Mouse (Mus musculus) cortical plate, adult 2 months (tissue): ENCODE measurements around the gene Chid1. TPM values are rescaled to one million over a fixed set of nuclear protein-coding genes. Genes with fewer than 3 reads are reported as not detected.
"Not testable (repeated sequence)": the region's sequence is repeated elsewhere in the genome, so short reads cannot be mapped to it uniquely, and the experiment has no call there.

Source experiments
- H3K27ac ChIP-seq: fragments of 200-500 bp; 2 replicates; pipeline ENCODE4 v1.5.1; 2012; ENCODE audit warnings: low read length, control low read depth, inconsistent platforms; ENCODE audit not compliant: insufficient read depth
- H3K4me1 ChIP-seq: fragments of 200-500 bp; 2 replicates; pipeline ENCODE4 v1.6.1; 2011; ENCODE audit warnings: low read length; ENCODE audit not compliant: control insufficient read depth, insufficient read depth
- H3K4me3 ChIP-seq: fragments of 200-500 bp; 2 replicates; pipeline ENCODE4 v1.5.1; 2011; ENCODE audit warnings: mild to moderate bottlenecking, low read length, control low read depth; ENCODE audit not compliant: insufficient read depth
- CTCF ChIP-seq: fragments of 200-500 bp; IDR thresholded peaks from 2 replicates; pipeline ENCODE4 v1.5.1; 2011; ENCODE audit warnings: mild to moderate bottlenecking, control low read depth, low read length; ENCODE audit not compliant: insufficient read depth; ENCODE audit errors: extremely low read depth
- POLR2A ChIP-seq: fragments of 200-500 bp; IDR thresholded peaks from 2 replicates; pipeline ENCODE4 v1.6.1; 2011; ENCODE audit warnings: mild to moderate bottlenecking, low read length, control low read depth; ENCODE audit not compliant: insufficient read depth; ENCODE audit errors: extremely low read depth
- polyA plus RNA-seq: library from polyadenylated mRNA; depleted of rRNA; stranded (reverse); fragments of >200 nt; gene quantifications from 2 replicates; pipeline ENCODE4 v1.2.3, GENCODE M21; 2012; rRNA removed

Gene Chid1
- polyA plus RNA-seq, 1 experiment, result 43.0 TPM

- TF ChIP-seq POLR2A (peak; percentile 81), CTCF (no peak)
- H3K4me3 ChIP-seq, result peak within 1 kb of the TSS; percentile 80
- peak within 1 kb of the TSS; percentile 96 for H3K27ac ChIP-seq
- H3K4me1 ChIP-seq, result peaks cover 4% of the 10 kb centered on the region; the same call in 1 of the 2 replicates
These were observed 92.3 kb downstream of the Chid1 start, which contains the start of gene Rplp2 for GRCm38 (mm10) chr7:141447110-141447991. TSS of gene Rplp2 (plus strand) at chr7:141447370.

GRCm38 (mm10) chr7:141446374-141446773 is 93.3 kb downstream of the Chid1 start:
- not testable (repeated sequence) for H3K4me1 ChIP-seq, H3K4me3 ChIP-seq, H3K27ac ChIP-seq

- peaks cover 4% of the 10 kb centered on the region; the same call in 1 of the 2 replicates for H3K4me1 ChIP-seq
- no peak for TF ChIP-seq POLR2A
- no peak for TF ChIP-seq CTCF
- H3K4me3 ChIP-seq, result no peak within 1 kb of the TSS
- no peak within 1 kb of the TSS for H3K27ac ChIP-seq
These were observed 95.8 kb downstream of the Chid1 start, which contains the start of gene Pidd1 for GRCm38 (mm10) chr7:141443828-141444237. TSS of gene Pidd1 (minus strand) at chr7:141444025.

Other genes starting within 250 kb of the Chid1 start
- 0.42 and 0.50 TPM in 2 replicates for gene Drd4, start 247.9 kb downstream of the Chid1 start, polyA plus RNA-seq
- 31.8 and 35.5 TPM in 2 replicates for gene Deaf1, start 212.2 kb downstream of the Chid1 start, polyA plus RNA-seq
- gene Tmem80, start 212.1 kb downstream of the Chid1 start, polyA plus RNA-seq, result 56.7 and 59.2 TPM in 2 replicates
- gene Eps8l2, start 201.0 kb downstream of the Chid1 start, polyA plus RNA-seq, result 6.7 and 6.8 TPM in 2 replicates
- gene Taldo1, start 147.7 kb downstream of the Chid1 start, polyA plus RNA-seq, result 182 and 193 TPM in 2 replicates
- gene Gatd1, start 125.7 kb downstream of the Chid1 start, polyA plus RNA-seq, result 57.0 and 58.9 TPM in 2 replicates
- gene Cend1, start 110.4 kb downstream of the Chid1 start, polyA plus RNA-seq, result 228 and 231 TPM in 2 replicates
- 242 and 244 TPM in 2 replicates for gene Slc25a22, start 102.0 kb downstream of the Chid1 start, polyA plus RNA-seq
- 2.7 and 2.8 TPM in 2 replicates for gene Pidd1, start 95.8 kb downstream of the Chid1 start, polyA plus RNA-seq
- gene Rplp2, start 92.5 kb downstream of the Chid1 start, polyA plus RNA-seq, result 611 and 653 TPM in 2 replicates
- gene Pnpla2, start 84.7 kb downstream of the Chid1 start, polyA plus RNA-seq, result 31.6 and 32.2 TPM in 2 replicates
- gene Cracr2b, start 78.8 kb downstream of the Chid1 start, polyA plus RNA-seq, result 4.8 and 7.4 TPM in 2 replicates
- gene Cd151, start 72.5 kb downstream of the Chid1 start, polyA plus RNA-seq, result 63.5 and 66.0 TPM in 2 replicates
- gene Polr2l, start 64.7 kb downstream of the Chid1 start, polyA plus RNA-seq, result 49.3 and 52.1 TPM in 2 replicates
- gene Tspan4, start 64.6 kb downstream of the Chid1 start, polyA plus RNA-seq, result 32.4 and 33.0 TPM in 2 replicates
- 70.2 and 75.7 TPM in 2 replicates for gene Ap2a2, start 22.3 kb upstream of the Chid1 start, polyA plus RNA-seq
- 0.02 TPM in 1 of 2 replicates, not detected in the other for gene Muc6, start 115.5 kb upstream of the Chid1 start, polyA plus RNA-seq
- 0.36 and 0.44 TPM in 2 replicates for gene Muc2, start 150.5 kb upstream of the Chid1 start, polyA plus RNA-seq
- not detected in 2 replicates for gene Muc5ac, start 249.1 kb upstream of the Chid1 start, polyA plus RNA-seq